In the genomic region with DNA sequence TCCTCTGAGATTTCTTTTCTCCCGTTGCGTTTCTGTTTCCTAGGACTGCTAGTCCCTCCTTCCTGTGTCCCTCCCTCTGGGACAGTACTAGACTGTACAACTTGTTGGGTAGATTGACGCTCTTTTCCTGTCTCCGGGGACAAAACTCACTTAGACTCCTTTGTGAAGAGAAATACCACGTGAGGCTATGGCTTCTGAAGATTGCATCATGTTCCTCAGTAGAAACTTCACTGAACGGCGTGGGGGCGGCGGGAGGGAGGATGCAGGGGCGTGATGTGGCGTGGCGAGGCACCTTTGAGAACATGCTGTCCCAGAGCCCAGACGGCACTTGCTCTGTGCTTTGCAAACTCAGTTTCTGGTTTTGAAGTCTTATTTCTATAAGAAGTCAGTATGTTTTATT, we compare ENCODE assay signal across 14 mouse cellular contexts.
A peak's percentile ranks its signal among the peaks of the same experiment; 100 is the strongest.
DNase-seq lines count a peak whose midpoint lies in the region; ATAC-seq and TF ChIP-seq lines count a peak whose summit lies in the region.
"Had no signal": no experiment of that assay in that cellular context is flagged by ENCODE, and none has a peak within 500 bp of the region (broad histone marks: within the 10 kb centered on the region; RNA-seq: fewer than 3 reads in every experiment).

No protein-coding gene starts in this region.

- H3K27me3 ChIP-seq in kidney, adult 2 months (replicated peaks; ENCODE audit: control insufficient read depth, insufficient read depth, low read length) = no peaks in the 10 kb centered on the region
- no peaks in the 10 kb centered on the region for H3K27me3 ChIP-seq in liver, postnatal 0 days (ENCODE audit: insufficient read depth, low read length)
- peaks cover 28% of the 10 kb centered on the region for H3K27me3 ChIP-seq in embryonic facial prominence, embryonic 10.5 days (replicated peaks; ENCODE audit: low read depth, poor library complexity, severe bottlenecking)
- H3K27me3 ChIP-seq: embryonic facial prominence, embryonic 12.5 days had no signal

- H3K4me2 ChIP-seq in liver, postnatal 0 days (ENCODE audit: low read depth, low read length) = no peak overlapping the region
- H3K4me2 ChIP-seq: embryonic facial prominence, embryonic 12.5 days had no signal

- H3K4me1 ChIP-seq in kidney, adult 2 months (ENCODE audit: control insufficient read depth, insufficient read depth, low read length) = no peaks in the 10 kb centered on the region
- no peaks in the 10 kb centered on the region for H3K4me1 ChIP-seq in liver, postnatal 0 days (ENCODE audit: insufficient read depth)
- H3K4me1 ChIP-seq in embryonic facial prominence, embryonic 10.5 days = peaks cover 37% of the 10 kb centered on the region

- no peak for TF ChIP-seq POLR2A in kidney, adult 2 months (IDR thresholded peaks at IDR 0.05; ENCODE audit: low read depth, low read length)

- no peak for TF ChIP-seq EP300 in liver, postnatal 0 days (IDR thresholded peaks at IDR 0.05; ENCODE audit: low read depth)

- no peak for ATAC-seq in liver, postnatal 0 days
- ATAC-seq: intestine, postnatal 0 days had no signal

- TF ChIP-seq CTCF in kidney, adult 2 months (conservative IDR thresholded peaks at IDR 0.05; ENCODE audit: insufficient read depth, insufficient read length, low read depth, low read length) = no peak
- TF ChIP-seq CTCF in liver, postnatal 0 days (IDR thresholded peaks at IDR 0.05; ENCODE audit: low read depth) = no peak

- no peak overlapping the region for H3K9ac ChIP-seq in liver, postnatal 0 days (replicated peaks)
- H3K9ac ChIP-seq: embryonic facial prominence, embryonic 12.5 days; liver, embryonic 14.5 days had no signal

- H3K4me3 ChIP-seq in kidney, adult 2 months (ENCODE audit: insufficient read depth, low read depth, low read length) = no peak overlapping the region
- no peak overlapping the region for H3K4me3 ChIP-seq in liver, postnatal 0 days (ENCODE audit: low read depth, low read length)
- H3K4me3 ChIP-seq in embryonic facial prominence, embryonic 10.5 days = no peak overlapping the region
- H3K4me3 ChIP-seq: embryonic facial prominence, embryonic 12.5 days; forebrain, embryonic 10.5 days had no signal

- no peak overlapping the region for H3K27ac ChIP-seq in kidney, adult 2 months (ENCODE audit: insufficient read depth, low read depth, low read length)
- no peak overlapping the region for H3K27ac ChIP-seq in liver, postnatal 0 days (ENCODE audit: low read depth)
- no peak overlapping the region; the same call in 1 of the 2 replicates for H3K27ac ChIP-seq in embryonic facial prominence, embryonic 10.5 days (replicated peaks)
- H3K27ac ChIP-seq: embryonic facial prominence, embryonic 12.5 days; forebrain, embryonic 10.5 days; liver, embryonic 14.5 days had no signal

- WGBS in kidney, adult 2 months = 66% methylated on average over 13 of the region's 13 CpGs
- whole genome bisulfite sequencing in liver, postnatal 0 days (ENCODE audit: insufficient replicate concordance) = 67% methylated on average over 13 of the region's 13 CpGs
- WGBS in embryonic facial prominence, embryonic 10.5 days = 85% methylated on average over 13 of the region's 13 CpGs

- no peaks in the 10 kb centered on the region for H3K36me3 ChIP-seq in kidney, adult 2 months (ENCODE audit: control insufficient read depth, insufficient read depth, low read length)
- H3K36me3 ChIP-seq in liver, postnatal 0 days (replicated peaks; ENCODE audit: insufficient read depth, low read length) = no peaks in the 10 kb centered on the region
- no peaks in the 10 kb centered on the region for H3K36me3 ChIP-seq in embryonic facial prominence, embryonic 10.5 days (replicated peaks)
- H3K36me3 ChIP-seq: embryonic facial prominence, embryonic 12.5 days; forebrain, embryonic 10.5 days had no signal

- intact Hi-C loops in heart, postnatal 14 days (cut with DNase I) = no loop called here

- peak; percentile 10 for DNase-seq in kidney, adult 2 months
- no peak for DNase-seq in kidney, adult 9 months
- peak; percentile 18 for DNase-seq in R1 (ENCODE audit: low read depth, low spot score)
- DNase-seq in heart, postnatal 14 days = peak; percentile 25 to 44
- DNase-seq in skeletal muscle tissue, adult 2 months (ENCODE audit: low read depth, low spot score) = peak; percentile 59
- no peak for DNase-seq in liver, postnatal 0 days
- DNase-seq in embryonic facial prominence, embryonic 10.5 days (ENCODE audit: low spot score) = no peak
- DNase-seq: cerebellum, postnatal 14 days; gastrocnemius, postnatal 10 days; right cerebral cortex, postnatal 14 days had no signal

- H3K9me3 ChIP-seq in liver, postnatal 0 days (ENCODE audit: low read length) = no peaks in the 10 kb centered on the region
- no peaks in the 10 kb centered on the region for H3K9me3 ChIP-seq in embryonic facial prominence, embryonic 10.5 days
- H3K9me3 ChIP-seq: embryonic facial prominence, embryonic 12.5 days; forebrain, embryonic 10.5 days had no signal

Comparison
In these comparisons a context has a peak if more than half of its experiments do, and no peak if none do; other contexts are left out.
1. DNase-seq: peak in kidney, adult 2 months (single experiment), R1 (single experiment), heart, postnatal 14 days (2 of 2) and skeletal muscle tissue, adult 2 months (single experiment); none in kidney, adult 9 months (single experiment), liver, postnatal 0 days (single experiment) and embryonic facial prominence, embryonic 10.5 days (single experiment).